Mouse (Mus musculus) neural tube, embryonic 11.5 days (tissue): ENCODE measurements around the gene Rbfox3. TPM values are rescaled to one million over a fixed set of nuclear protein-coding genes. Genes with fewer than 3 reads are reported as not detected.

Experiments used
- ATAC-seq: fragments of 200-750 bp; cut with Nextera tagmentation; 2 replicates; pipeline ENCODE4 v1.8.0; 2017; ENCODE audit warnings: moderate number of reproducible peaks, mild to moderate bottlenecking, moderate TSS enrichment, moderate library complexity; ENCODE audit not compliant: insufficient read depth, low FRiP score, low TSS enrichment
- DNase-seq: peaks from one replicate; pipeline ENCODE4 v3.0.0-alpha.2; 2015; ENCODE audit warnings: low spot score
- H3K27ac ChIP-seq: fragments of 300-500 bp; sonication (generic); 2 replicates; pipeline ENCODE4 v1.5.1; 2014; ENCODE audit warnings: low read depth, mild to moderate bottlenecking, low read length
- H3K27me3 ChIP-seq: fragments of 300-500 bp; sonication (generic); 2 replicates; pipeline ENCODE4 v1.6.1; 2014; ENCODE audit warnings: mild to moderate bottlenecking, low read length, mixed read lengths; ENCODE audit not compliant: control insufficient read depth, insufficient read depth
- H3K36me3 ChIP-seq: fragments of 300-500 bp; sonication (generic); 2 replicates; pipeline ENCODE4 v1.6.1; 2014; ENCODE audit warnings: mild to moderate bottlenecking, low read length, moderate library complexity, mixed read lengths; ENCODE audit not compliant: control insufficient read depth, insufficient read depth
- H3K4me1 ChIP-seq: fragments of 300-500 bp; sonication (generic); 2 replicates; pipeline ENCODE4 v1.6.1; 2014; ENCODE audit warnings: low read length, mixed read lengths; ENCODE audit not compliant: control insufficient read depth, insufficient read depth
- H3K4me2 ChIP-seq: fragments of 300-500 bp; sonication (generic); 2 replicates; pipeline ENCODE4 v1.6.1; 2014; ENCODE audit warnings: low read depth, mild to moderate bottlenecking, moderate library complexity
- H3K4me3 ChIP-seq: fragments of 300-500 bp; sonication (generic); 2 replicates; pipeline ENCODE4 v1.5.1; 2014; ENCODE audit warnings: low read depth, low read length
- H3K9ac ChIP-seq: fragments of 300-500 bp; sonication (generic); 2 replicates; pipeline ENCODE4 v1.6.1; 2014; ENCODE audit warnings: mild to moderate bottlenecking, low read length
- H3K9me3 ChIP-seq: fragments of 300-500 bp; sonication (generic); 2 replicates; pipeline ENCODE4 v1.6.1; 2016; ENCODE audit warnings: low read length; ENCODE audit not compliant: control insufficient read depth
- WGBS: fragments of 180-500 bp; shearing (Covaris S2); extraction: QIAGEN DNeasy Blood & Tissue Kit; methylation state at CpG from one replicate; pipeline ENCODE4 v1.1.7; 2014; 5-methylcytosine and 5-hydroxymethylcytosine counted together
- polyA plus RNA-seq: library from polyadenylated mRNA; unstranded; fragments of >200 nt; fragmentation: Nextera tagmentation; extraction: Ambion mirVana; gene quantifications from 2 replicates; pipeline ENCODE4 v1.2.1, GENCODE M21; 2014

Rbfox3 gene
- polyA plus RNA-seq, 1 experiment from 2014 or later = 16.2 TPM

GRCm38 (mm10) chr11:118836889-118837288 is 74.5 kb downstream of the Rbfox3 start:
- Histone ChIP-seq H3K4me1 (peaks cover 9% of the 10 kb centered on the region), H3K36me3 (no peaks in the 10 kb centered on the region), H3K4me3 (no peak overlapping the region), H3K9ac (no peak overlapping the region), H3K27me3 (no peaks in the 10 kb centered on the region), H3K27ac (no peak overlapping the region), H3K4me2 (no peak overlapping the region), H3K9me3 (no peaks in the 10 kb centered on the region)
- WGBS = 77% methylated on average over 4 of the region's 4 CpGs
- DNase-seq (no peak), ATAC-seq (no peak)

- DNase-seq (no peak), ATAC-seq (no peak)
- Histone ChIP-seq H3K4me1 (no peaks in the 10 kb centered on the region; the same call in 1 of the 2 replicates), H3K27me3 (no peaks in the 10 kb centered on the region), H3K9me3 (no peaks in the 10 kb centered on the region), H3K4me3 (no peak overlapping the region), H3K4me2 (no peak overlapping the region), H3K27ac (no peak overlapping the region), H3K9ac (no peak overlapping the region), H3K36me3 (no peaks in the 10 kb centered on the region)
- 81% methylated on average over 10 of the region's 10 CpGs for WGBS
Observed at GRCm38 (mm10) chr11:118832793-118833481, 78.5 kb downstream of the Rbfox3 start.

- no peak overlapping the region for H3K9ac ChIP-seq
- H3K27ac ChIP-seq = no peak overlapping the region
- H3K4me2 ChIP-seq = no peak overlapping the region
- H3K4me3 ChIP-seq = no peak overlapping the region
- H3K36me3 ChIP-seq = no peaks in the 10 kb centered on the region
- H3K4me1 ChIP-seq = no peaks in the 10 kb centered on the region
- DNase-seq (no peak), ATAC-seq (no peak)
- no peaks in the 10 kb centered on the region for H3K9me3 ChIP-seq
- WGBS = 69% methylated on average over 7 of the region's 7 CpGs
- H3K27me3 ChIP-seq = no peaks in the 10 kb centered on the region
Observed at GRCm38 (mm10) chr11:118831730-118832129, 79.7 kb downstream of the Rbfox3 start.

DNA sequence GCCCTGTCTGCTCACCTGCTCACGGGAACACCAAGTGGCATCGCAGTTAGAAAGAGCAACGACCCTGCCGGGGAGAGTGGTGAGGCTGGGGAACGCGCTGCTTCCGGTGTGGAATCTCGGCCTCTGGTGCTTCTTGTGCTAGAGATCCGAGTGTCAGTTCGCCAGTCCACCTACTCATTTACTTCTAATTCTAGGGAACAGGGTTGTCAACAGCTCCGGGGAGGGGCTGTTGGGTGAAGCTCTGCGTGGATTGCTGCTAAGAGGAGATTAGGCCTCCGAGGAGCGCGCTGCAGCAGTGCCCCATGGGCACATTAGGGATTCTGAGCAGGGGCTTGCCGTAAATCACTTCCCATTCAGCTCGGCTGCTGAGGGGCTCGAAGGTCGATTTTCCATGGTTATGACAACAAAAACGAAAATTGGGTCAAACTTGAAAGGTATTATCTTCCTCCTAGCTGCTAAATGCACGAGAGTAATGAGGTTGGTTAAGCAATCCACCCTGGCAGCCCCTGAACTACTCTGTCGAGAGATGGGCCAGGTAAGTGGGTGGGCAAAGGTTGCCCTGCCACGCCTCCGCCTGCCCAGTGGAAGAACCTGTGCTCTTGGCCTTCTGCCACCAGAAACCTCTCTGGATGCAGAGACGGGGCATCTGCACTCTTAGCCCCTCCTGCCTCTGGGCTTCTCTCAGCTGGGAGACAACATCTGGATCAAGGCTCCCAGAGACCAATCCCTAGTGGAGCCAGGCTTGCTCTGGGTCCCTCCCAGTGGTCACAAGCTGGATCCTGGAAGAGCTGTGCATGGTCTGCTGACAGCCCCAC is 85.9 kb downstream of the Rbfox3 start:
- ATAC-seq (peak; percentile 58; the same call in 1 of the 2 replicates), DNase-seq (peak; percentile 51)
- 45% methylated on average over 25 of the region's 25 CpGs for WGBS
- Histone ChIP-seq H3K4me1 (peaks cover 12% of the 10 kb centered on the region), H3K4me2 (no peak overlapping the region), H3K36me3 (no peaks in the 10 kb centered on the region), H3K27me3 (no peaks in the 10 kb centered on the region), H3K27ac (no peak overlapping the region), H3K9ac (peak overlapping the region; percentile 11), H3K9me3 (no peaks in the 10 kb centered on the region), H3K4me3 (no peak overlapping the region)

- 54% methylated on average over 2 of the region's 2 CpGs for WGBS
- Histone ChIP-seq H3K4me2 (no peak overlapping the region), H3K9ac (no peak overlapping the region), H3K27ac (no peak overlapping the region), H3K27me3 (no peaks in the 10 kb centered on the region), H3K36me3 (no peaks in the 10 kb centered on the region), H3K9me3 (no peaks in the 10 kb centered on the region), H3K4me1 (peaks cover 12% of the 10 kb centered on the region), H3K4me3 (no peak overlapping the region)
- ATAC-seq (no peak), DNase-seq (no peak)
Observed at GRCm38 (mm10) chr11:118821353-118821752, 90.0 kb downstream of the Rbfox3 start.

DNA sequence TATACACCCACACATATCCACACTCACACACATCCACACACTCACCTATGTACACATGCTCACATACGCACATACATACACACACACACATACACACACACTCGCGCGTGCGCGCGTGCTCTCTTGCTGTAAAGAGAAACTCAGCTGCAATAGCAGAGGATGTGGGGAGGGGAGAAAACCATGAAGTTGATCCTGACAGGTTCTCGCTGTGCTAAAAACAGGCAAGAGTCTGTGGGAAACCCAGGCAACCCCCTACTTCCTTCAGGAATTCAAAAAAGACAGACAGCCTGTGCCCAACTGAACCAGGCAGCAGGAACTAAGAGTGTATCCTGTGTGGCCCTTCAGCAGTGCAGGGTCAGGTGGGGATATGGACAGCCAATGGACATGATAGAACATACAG is 92.9 kb downstream of the Rbfox3 start:
- Histone ChIP-seq H3K9me3 (no peaks in the 10 kb centered on the region), H3K36me3 (no peaks in the 10 kb centered on the region), H3K27ac (no peak overlapping the region), H3K9ac (no peak overlapping the region), H3K4me3 (no peak overlapping the region), H3K27me3 (no peaks in the 10 kb centered on the region), H3K4me2 (no peak overlapping the region), H3K4me1 (peaks cover 3% of the 10 kb centered on the region; the same call in 1 of the 2 replicates)
- WGBS = 95% methylated on average over 8 of the region's 8 CpGs
- no peak for ATAC-seq
- DNase-seq = no peak

DNA sequence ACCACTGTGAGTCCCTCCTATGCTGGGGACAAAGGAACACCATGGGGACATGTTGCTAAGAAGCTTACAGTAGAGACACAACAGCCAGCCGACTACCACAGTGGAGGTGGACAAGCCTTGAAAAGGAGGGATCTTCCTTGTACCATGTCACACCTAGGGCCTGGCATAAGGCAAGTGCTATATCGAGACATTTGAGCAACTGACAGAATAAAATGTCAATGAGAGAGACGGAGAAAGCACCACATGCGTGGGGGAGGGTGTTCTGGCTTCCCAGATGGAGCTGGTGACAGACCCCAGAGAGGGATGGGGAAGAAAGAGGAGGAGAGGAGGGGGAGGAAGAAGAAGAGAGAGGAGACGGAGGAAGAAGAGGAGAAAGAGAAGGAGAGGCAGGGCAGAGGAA is 96.3 kb downstream of the Rbfox3 start:
- Histone ChIP-seq H3K9ac (no peak overlapping the region), H3K27ac (no peak overlapping the region), H3K9me3 (no peaks in the 10 kb centered on the region), H3K4me1 (peaks cover 4% of the 10 kb centered on the region; the same call in 1 of the 2 replicates), H3K4me3 (no peak overlapping the region), H3K36me3 (no peaks in the 10 kb centered on the region), H3K27me3 (no peaks in the 10 kb centered on the region), H3K4me2 (no peak overlapping the region)
- no peak for DNase-seq
- WGBS = 83% methylated on average over 5 of the region's 5 CpGs
- ATAC-seq = no peak

GRCm38 (mm10) chr11:118813942-118814341 is 97.5 kb downstream of the Rbfox3 start:
- Histone ChIP-seq H3K4me1 (peaks cover 4% of the 10 kb centered on the region; the same call in 1 of the 2 replicates), H3K27ac (no peak overlapping the region; the same call in 1 of the 2 replicates), H3K36me3 (no peaks in the 10 kb centered on the region), H3K9ac (no peak overlapping the region), H3K4me3 (no peak overlapping the region), H3K4me2 (no peak overlapping the region), H3K9me3 (no peaks in the 10 kb centered on the region), H3K27me3 (no peaks in the 10 kb centered on the region)
- DNase-seq = no peak
- ATAC-seq = no peak
- WGBS = 64% methylated on average over 11 of the region's 11 CpGs
